Mouse (Mus musculus) lung, postnatal 10 days (tissue): Measurements from ENCODE around the gene Mast1.

Experiments used
- DNase-seq: peaks from one replicate; pipeline ENCODE4 v3.0.0; 2021

The Mast1 gene

GRCm38 (mm10) chr8:84871376-84872308 is 65.5 kb downstream of the Mast1 start, which contains the start of gene Syce2:
Gene Syce2 (plus strand): TSS chr8:84872111.
- DNase-seq: peak; percentile 90
